Mouse (Mus musculus) midbrain, embryonic 11.5 days (tissue): ENCODE results near the gene Prss48. TPM values are rescaled to one million over a fixed set of nuclear protein-coding genes. Genes with fewer than 3 reads are reported as not detected.

Experiments
- ATAC-seq: fragments of 200-750 bp; cut with Nextera tagmentation; 2 replicates; pipeline ENCODE4 v1.8.0; 2017; ENCODE audit warnings: moderate TSS enrichment, moderate library complexity; ENCODE audit not compliant: low FRiP score
- DNase-seq: peaks from one replicate; pipeline ENCODE4 v3.0.0; 2015; ENCODE audit warnings: low spot score; ENCODE audit errors: missing footprints
- H3K27ac ChIP-seq: fragments of 300-500 bp; sonication (generic); 2 replicates; pipeline ENCODE4 v1.5.1; 2014; ENCODE audit warnings: low read depth, low read length
- H3K27me3 ChIP-seq: fragments of 300-500 bp; sonication (generic); 2 replicates; pipeline ENCODE4 v1.6.1; 2014; ENCODE audit warnings: mild to moderate bottlenecking, low read length, moderate library complexity, mixed read lengths; ENCODE audit not compliant: control insufficient read depth, insufficient read depth
- H3K36me3 ChIP-seq: fragments of 300-500 bp; sonication (generic); 2 replicates; pipeline ENCODE4 v1.6.1; 2014; ENCODE audit warnings: mild to moderate bottlenecking, low read length, moderate library complexity, mixed read lengths; ENCODE audit not compliant: control insufficient read depth, insufficient read depth
- H3K4me1 ChIP-seq: fragments of 300-500 bp; sonication (generic); 2 replicates; pipeline ENCODE4 v1.6.1; 2014; ENCODE audit warnings: low read length; ENCODE audit not compliant: control insufficient read depth, insufficient read depth
- H3K4me2 ChIP-seq: fragments of 300-500 bp; sonication (generic); 2 replicates; pipeline ENCODE4 v1.6.1; 2014; ENCODE audit warnings: mild to moderate bottlenecking, moderate library complexity
- H3K4me3 ChIP-seq: fragments of 300-500 bp; sonication (generic); 2 replicates; pipeline ENCODE4 v1.5.1; 2014; ENCODE audit warnings: low read depth, low read length
- H3K9ac ChIP-seq: fragments of 300-500 bp; sonication (generic); 2 replicates; pipeline ENCODE4 v1.6.1; 2014; ENCODE audit warnings: low read length
- H3K9me3 ChIP-seq: fragments of 300-500 bp; sonication (generic); 2 replicates; pipeline ENCODE4 v1.6.1; 2016; ENCODE audit warnings: low read length; ENCODE audit not compliant: control insufficient read depth
- WGBS: fragments of 180-500 bp; shearing (Covaris S2); extraction: QIAGEN DNeasy Blood & Tissue Kit; methylation state at CpG from one replicate; pipeline ENCODE4 v1.1.7; 2014; 5-methylcytosine and 5-hydroxymethylcytosine counted together
- polyA plus RNA-seq: library from polyadenylated mRNA; unstranded; fragments of >200 nt; fragmentation: Nextera tagmentation; extraction: Ambion mirVana; gene quantifications from 2 replicates; pipeline ENCODE4 v1.2.1, GENCODE M21; 2014

The Prss48 gene
- polyA plus RNA-seq, 1 experiment from 2014 or later: not detected

DNA sequence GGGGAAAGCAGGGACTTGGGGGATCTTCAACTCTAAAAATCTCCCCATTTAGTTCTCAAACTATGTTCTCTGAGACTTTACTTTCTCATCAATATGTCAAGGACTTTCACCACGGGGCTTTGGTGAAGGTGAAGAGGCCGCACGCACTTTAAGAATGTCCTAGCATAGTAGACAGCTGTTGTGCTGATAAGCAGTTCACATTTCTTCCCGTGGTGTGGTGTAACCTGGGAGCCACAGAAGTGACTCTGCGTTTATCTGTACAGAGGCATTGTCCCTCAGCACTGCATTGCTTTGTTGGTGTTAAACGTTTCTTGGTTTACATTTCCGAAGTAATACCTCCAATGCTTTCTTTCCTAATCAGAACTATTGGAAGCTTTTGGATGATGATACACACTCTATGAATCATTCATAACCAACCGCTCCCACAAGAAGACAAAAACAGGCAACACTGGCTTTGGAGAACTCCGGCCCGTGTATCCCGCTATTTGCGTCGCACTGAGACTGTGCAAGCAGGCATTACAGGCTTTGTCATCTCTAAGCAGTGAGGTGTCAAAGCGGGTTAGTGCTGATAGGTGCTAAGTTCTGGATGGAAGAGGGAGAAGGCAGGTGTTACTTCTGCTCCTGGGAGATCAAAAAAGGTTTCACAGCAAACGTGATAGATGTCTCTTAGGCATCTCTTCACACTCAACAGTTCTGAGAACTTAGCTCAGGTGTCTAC lies 26.5 kb upstream of the Prss48 start:
- DNase-seq (no peak), ATAC-seq (no peak)
- WGBS: 92% methylated on average over 15 of the region's 15 CpGs
- Histone ChIP-seq H3K27ac (no peak overlapping the region), H3K9me3 (no peaks in the 10 kb centered on the region), H3K36me3 (no peaks in the 10 kb centered on the region), H3K9ac (no peak overlapping the region), H3K4me1 (no peaks in the 10 kb centered on the region), H3K4me3 (no peak overlapping the region), H3K27me3 (no peaks in the 10 kb centered on the region), H3K4me2 (no peak overlapping the region)

DNA sequence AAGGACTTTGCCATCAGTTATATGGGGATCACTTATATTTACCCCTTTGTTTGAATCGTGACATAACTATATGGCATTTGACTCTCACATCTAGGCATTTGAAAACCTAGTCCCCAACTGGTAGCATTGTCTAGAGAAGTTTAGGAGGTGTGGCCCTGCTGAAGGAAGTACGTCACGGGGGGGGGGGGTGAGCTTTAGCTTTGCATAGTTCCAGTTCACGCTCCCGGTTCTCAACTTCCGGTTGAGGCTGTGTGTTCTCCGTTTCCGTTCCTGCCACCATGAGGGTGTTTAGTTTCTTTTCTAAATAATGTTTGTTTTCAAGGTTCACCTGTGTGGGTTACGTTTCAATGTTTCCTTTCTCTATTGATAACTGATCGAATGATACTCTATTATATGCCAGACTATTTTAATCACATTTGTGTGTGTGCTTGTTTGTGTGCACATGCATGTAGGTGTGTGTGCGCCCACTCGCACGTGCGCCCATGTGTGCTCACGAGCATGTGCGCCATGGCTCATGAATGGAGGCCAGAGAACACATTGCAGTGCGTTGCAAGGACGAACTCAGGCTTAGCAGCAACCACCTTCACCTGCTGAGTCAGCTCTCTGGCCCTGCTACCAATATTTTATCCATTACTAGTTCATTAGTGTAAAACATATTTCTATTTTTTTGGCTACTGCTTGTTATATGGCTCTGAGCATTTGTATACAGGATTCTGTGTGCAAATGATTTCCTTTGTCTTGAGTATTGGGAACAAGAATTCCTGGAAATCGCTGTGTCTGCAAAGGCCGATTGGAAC lies 23.2 kb upstream of the Prss48 start:
- Histone ChIP-seq H3K4me2 (no peak overlapping the region), H3K9me3 (no peaks in the 10 kb centered on the region), H3K4me3 (no peak overlapping the region), H3K27ac (no peak overlapping the region), H3K4me1 (no peaks in the 10 kb centered on the region), H3K9ac (no peak overlapping the region), H3K27me3 (no peaks in the 10 kb centered on the region), H3K36me3 (no peaks in the 10 kb centered on the region)
- DNase-seq: no peak
- ATAC-seq: no peak
- 95% methylated on average over 20 of the region's 20 CpGs for WGBS

DNA sequence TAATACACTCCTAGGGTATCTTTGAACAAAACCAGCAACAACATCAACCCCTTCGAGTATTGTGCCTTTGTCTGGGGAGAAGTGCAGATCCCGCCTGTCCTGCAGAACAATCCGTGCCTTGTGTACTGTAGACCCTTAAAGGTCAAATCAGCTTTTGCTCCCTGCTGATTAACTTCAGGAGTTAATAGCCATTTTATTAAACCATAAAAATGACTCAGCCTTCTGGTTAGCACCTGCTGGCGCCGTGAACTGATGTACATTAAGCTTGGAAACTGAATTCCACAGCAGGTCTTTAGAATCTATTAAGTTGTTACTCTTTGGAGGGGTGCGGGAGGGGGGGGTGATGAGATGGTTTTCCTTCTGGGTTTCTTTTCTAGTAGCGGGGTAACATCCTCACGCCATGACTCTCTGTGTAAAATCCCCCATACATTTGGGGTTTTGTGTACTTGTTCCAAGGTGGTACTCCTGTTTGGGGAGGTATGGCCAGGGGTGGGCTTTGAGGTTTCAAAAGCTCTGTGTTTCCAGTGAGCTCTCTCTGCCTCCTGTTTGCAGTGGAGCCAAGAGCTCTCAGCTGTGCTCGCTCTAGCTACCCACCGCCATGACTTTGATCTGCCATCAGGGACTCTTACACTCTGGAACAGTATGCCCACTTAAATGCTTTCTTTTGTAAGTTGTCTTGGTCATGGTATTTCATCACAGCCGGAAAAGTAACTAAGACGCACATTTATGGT lies 21.9 kb upstream of the Prss48 start:
- Histone ChIP-seq H3K4me2 (no peak overlapping the region), H3K4me3 (no peak overlapping the region), H3K9me3 (no peaks in the 10 kb centered on the region), H3K9ac (no peak overlapping the region), H3K36me3 (no peaks in the 10 kb centered on the region), H3K27me3 (no peaks in the 10 kb centered on the region), H3K27ac (no peak overlapping the region), H3K4me1 (no peaks in the 10 kb centered on the region)
- WGBS: 94% methylated on average over 12 of the region's 12 CpGs
- ATAC-seq (no peak), DNase-seq (no peak)

DNA sequence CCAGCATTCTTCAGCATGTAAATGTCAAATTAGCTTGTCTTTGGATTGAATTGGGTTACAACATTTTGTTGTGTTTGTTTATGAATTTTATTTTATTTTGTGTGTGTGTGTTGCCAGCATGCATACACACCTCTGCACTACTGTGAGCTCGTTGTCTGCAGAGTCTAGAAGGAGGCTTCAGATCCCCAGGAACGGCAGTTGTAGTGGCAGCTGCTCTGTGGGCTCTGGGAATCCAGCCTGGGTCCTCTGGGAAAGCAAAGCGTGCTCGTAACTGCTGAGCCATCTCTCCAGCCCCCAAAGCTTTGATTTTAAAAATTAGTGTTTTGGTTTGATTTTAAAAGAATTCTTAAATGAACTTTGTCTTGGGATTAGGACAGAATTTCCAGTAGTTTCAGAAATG lies 19.4 kb upstream of the Prss48 start:
- H3K4me2 ChIP-seq: no peak overlapping the region
- ATAC-seq (no peak), DNase-seq (no peak)
- no peak overlapping the region for H3K27ac ChIP-seq
- H3K36me3 ChIP-seq: no peaks in the 10 kb centered on the region
- no peaks in the 10 kb centered on the region for H3K4me1 ChIP-seq
- H3K4me3 ChIP-seq: no peak overlapping the region
- WGBS: 78% methylated on average over 4 of the region's 4 CpGs
- no peaks in the 10 kb centered on the region for H3K27me3 ChIP-seq
- no peaks in the 10 kb centered on the region for H3K9me3 ChIP-seq
- H3K9ac ChIP-seq: no peak overlapping the region

DNA sequence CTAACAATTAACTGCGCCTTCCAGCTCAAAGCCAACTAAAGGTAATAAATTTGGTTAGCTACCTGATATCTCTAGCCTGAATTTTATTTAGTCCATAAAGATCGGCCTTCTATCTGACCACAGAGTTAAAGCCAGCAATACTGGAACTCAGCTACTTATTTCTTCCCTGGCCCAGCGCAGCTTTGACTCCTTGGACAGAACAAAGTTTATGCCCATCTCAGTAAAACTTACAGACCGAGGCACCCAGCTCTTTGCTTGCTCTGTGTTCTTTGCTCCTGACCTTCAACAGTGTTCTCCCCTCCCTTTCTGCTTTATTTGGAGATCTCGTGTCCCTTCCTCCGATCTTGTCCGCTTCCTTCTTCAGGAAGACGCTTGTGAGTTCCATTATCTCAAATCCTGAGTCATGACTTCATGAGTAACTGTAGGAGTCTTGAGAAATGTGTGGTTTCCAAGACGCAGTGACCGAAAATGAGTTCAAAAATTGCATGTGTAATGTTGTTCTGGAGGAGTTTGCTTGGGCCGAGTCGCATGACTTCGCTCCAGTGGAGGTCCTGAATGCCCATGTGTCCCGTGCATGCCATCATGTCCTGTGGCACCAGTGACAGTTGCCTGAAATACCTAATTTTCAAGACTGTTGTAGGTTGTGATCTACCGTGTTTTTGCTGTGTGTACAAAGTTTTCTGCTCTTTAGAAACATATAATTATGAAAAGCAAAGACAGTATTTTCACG lies 18.8 kb upstream of the Prss48 start:
- Histone ChIP-seq H3K9ac (no peak overlapping the region), H3K4me2 (no peak overlapping the region), H3K9me3 (no peaks in the 10 kb centered on the region), H3K27ac (no peak overlapping the region), H3K36me3 (no peaks in the 10 kb centered on the region), H3K4me3 (no peak overlapping the region), H3K4me1 (no peaks in the 10 kb centered on the region), H3K27me3 (no peaks in the 10 kb centered on the region)
- ATAC-seq (no peak), DNase-seq (no peak)
- 94% methylated on average over 16 of the region's 16 CpGs for WGBS

DNA sequence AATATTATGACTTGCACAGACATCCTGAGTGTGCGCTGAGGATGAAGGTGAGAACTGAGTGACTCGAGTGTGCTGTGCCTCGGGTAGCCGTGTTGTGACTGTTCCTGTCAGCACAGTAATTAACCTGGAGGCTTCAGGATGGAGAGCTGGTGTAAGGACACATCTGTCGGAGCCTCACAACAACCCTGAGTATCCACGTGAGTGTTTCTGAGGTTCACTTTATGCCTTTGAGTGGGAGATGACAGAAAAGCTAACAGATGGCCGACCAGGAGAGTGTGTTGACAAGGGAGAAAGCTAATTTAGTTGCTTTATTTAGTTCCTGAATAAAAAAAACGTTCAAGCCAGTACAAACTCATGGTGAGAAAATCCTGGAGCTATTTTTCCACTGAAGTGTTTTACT lies 15.2 kb upstream of the Prss48 start:
- H3K4me1 ChIP-seq: no peaks in the 10 kb centered on the region
- H3K4me2 ChIP-seq: no peak overlapping the region
- H3K27ac ChIP-seq: no peak overlapping the region
- no peaks in the 10 kb centered on the region for H3K9me3 ChIP-seq
- no peaks in the 10 kb centered on the region for H3K27me3 ChIP-seq
- 87% methylated on average over 8 of the region's 8 CpGs for WGBS
- DNase-seq (no peak), ATAC-seq (no peak)
- H3K9ac ChIP-seq: no peak overlapping the region
- H3K4me3 ChIP-seq: no peak overlapping the region
- H3K36me3 ChIP-seq: no peaks in the 10 kb centered on the region

DNA sequence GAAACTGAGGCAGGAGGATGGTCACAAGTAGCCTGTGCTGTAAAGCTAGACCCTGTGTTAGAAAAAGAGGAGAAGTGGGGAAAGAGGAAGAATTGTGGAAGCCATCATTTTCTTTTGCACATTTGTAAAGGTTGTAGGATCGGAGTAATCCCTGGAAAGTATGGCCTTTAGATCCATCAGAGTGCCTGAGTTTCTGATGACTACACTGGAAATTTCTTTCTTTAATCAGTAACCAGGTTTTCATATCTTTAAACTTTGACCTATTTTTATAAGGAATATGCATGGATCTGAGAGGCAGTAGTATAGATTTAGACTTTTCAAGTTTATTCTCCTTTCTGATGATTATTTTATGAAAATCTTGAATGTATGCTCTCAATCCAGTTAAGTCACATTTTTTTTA lies 14.7 kb upstream of the Prss48 start:
- no peak for ATAC-seq
- Histone ChIP-seq H3K4me3 (no peak overlapping the region), H3K4me2 (no peak overlapping the region), H3K9ac (no peak overlapping the region), H3K27me3 (no peaks in the 10 kb centered on the region), H3K36me3 (no peaks in the 10 kb centered on the region), H3K27ac (no peak overlapping the region), H3K9me3 (no peaks in the 10 kb centered on the region), H3K4me1 (no peaks in the 10 kb centered on the region)
- DNase-seq: no peak
- WGBS: 98% methylated on average over 1 of the region's 1 CpGs

DNA sequence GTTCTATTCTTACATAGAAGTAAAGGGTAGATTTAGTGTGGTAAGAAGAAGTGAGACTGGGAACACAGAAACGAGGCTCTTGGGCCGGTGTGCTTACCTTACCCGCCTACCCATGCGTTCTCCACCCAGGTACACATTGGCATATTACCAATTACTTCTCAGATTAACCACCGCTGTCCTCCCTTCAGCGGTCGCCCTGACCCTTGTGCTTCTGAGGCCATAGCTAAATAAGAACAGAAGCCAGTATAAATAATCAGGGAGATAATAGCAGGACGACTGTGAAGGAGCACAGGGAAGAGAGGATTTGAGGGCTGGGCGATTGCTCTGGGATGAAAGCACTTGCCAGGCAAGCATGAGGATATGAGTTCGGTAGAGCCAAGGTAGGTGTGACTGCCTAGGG lies 11.5 kb upstream of the Prss48 start:
- ATAC-seq: no peak
- Histone ChIP-seq H3K27ac (no peak overlapping the region), H3K36me3 (no peaks in the 10 kb centered on the region), H3K4me2 (no peak overlapping the region), H3K4me3 (no peak overlapping the region), H3K9ac (no peak overlapping the region), H3K4me1 (no peaks in the 10 kb centered on the region), H3K9me3 (no peaks in the 10 kb centered on the region), H3K27me3 (no peaks in the 10 kb centered on the region)
- DNase-seq: no peak
- 88% methylated on average over 10 of the region's 10 CpGs for WGBS
